Mouse (Mus musculus) hindbrain, embryonic 11.5 days (tissue): ENCODE measurements around the gene Ttc39b. TPM values are rescaled to one million over a fixed set of nuclear protein-coding genes. Genes with fewer than 3 reads are reported as not detected.
A peak's percentile ranks its signal among the peaks of the same experiment; 100 is the strongest.

Experiments
- ATAC-seq: fragments of 200-750 bp; cut with Nextera tagmentation; 2 replicates; pipeline ENCODE4 v1.8.0; 2017; ENCODE audit warnings: mild to moderate bottlenecking, moderate TSS enrichment, moderate library complexity; ENCODE audit not compliant: low FRiP score
- DNase-seq: peaks from one replicate; pipeline ENCODE4 v3.0.0-alpha.2; 2015; ENCODE audit warnings: low spot score
- H3K27ac ChIP-seq: fragments of 300-500 bp; sonication (generic); 2 replicates; pipeline ENCODE4 v1.5.1; 2014; ENCODE audit warnings: mild to moderate bottlenecking, low read depth, low read length
- H3K27me3 ChIP-seq: fragments of 300-500 bp; sonication (generic); 2 replicates; pipeline ENCODE4 v1.6.1; 2014; ENCODE audit warnings: mild to moderate bottlenecking, low read length, moderate library complexity, mixed read lengths; ENCODE audit not compliant: control insufficient read depth, insufficient read depth
- H3K36me3 ChIP-seq: fragments of 300-500 bp; sonication (generic); 2 replicates; pipeline ENCODE4 v1.6.1; 2014; ENCODE audit warnings: mild to moderate bottlenecking, low read length, moderate library complexity, mixed read lengths; ENCODE audit not compliant: control insufficient read depth, insufficient read depth
- H3K4me1 ChIP-seq: fragments of 300-500 bp; sonication (generic); replicated peaks from 2 replicates; pipeline ENCODE4 v1.6.1; 2014; ENCODE audit warnings: low read length, mixed read lengths; ENCODE audit not compliant: control insufficient read depth, insufficient read depth
- H3K4me2 ChIP-seq: fragments of 300-500 bp; sonication (generic); replicated peaks from 2 replicates; pipeline ENCODE4 v1.6.1; 2014; ENCODE audit warnings: mild to moderate bottlenecking, low read depth, low read length
- H3K4me3 ChIP-seq: fragments of 300-500 bp; sonication (generic); 2 replicates; pipeline ENCODE4 v1.5.1; 2014; ENCODE audit warnings: low read depth, low read length
- H3K9ac ChIP-seq: fragments of 300-500 bp; sonication (generic); 2 replicates; pipeline ENCODE4 v1.6.1; 2014; ENCODE audit warnings: low read depth, low read length
- H3K9me3 ChIP-seq: fragments of 300-500 bp; sonication (generic); 2 replicates; pipeline ENCODE4 v1.6.1; 2016; ENCODE audit warnings: low read length; ENCODE audit not compliant: control insufficient read depth
- WGBS: fragments of 180-500 bp; shearing (Covaris S2); extraction: QIAGEN DNeasy Blood & Tissue Kit; methylation state at CpG from one replicate; pipeline ENCODE4 v1.1.7; 2014; 5-methylcytosine and 5-hydroxymethylcytosine counted together
- polyA plus RNA-seq: library from polyadenylated mRNA; unstranded; fragments of >200 nt; fragmentation: Nextera tagmentation; extraction: Ambion mirVana; gene quantifications from 2 replicates; pipeline ENCODE4 v1.2.1, GENCODE M21; 2014

Ttc39b gene
- polyA plus RNA-seq, 1 experiment from 2014 or later: 2.9 TPM

DNA sequence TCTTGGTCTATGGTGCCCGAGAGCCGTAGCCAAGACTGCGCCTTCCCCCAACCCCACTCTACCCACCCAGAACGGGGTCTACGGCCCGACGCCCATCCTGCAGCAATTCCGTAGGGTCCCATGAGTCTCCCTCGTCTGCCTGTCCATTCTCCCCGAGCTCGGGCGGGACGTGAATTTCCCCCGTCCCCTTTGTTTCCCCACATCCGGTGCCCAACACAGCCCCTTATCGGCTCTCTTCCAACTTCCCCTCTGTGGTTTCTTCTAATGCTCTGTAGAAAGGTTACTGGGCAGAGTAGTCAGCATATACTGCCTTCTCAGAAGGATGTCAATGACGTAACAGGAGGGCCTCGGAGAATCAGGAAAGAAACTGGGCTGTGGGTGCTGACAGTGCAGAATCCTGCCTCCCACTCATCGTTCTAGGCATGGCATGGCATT, 50.4 kb downstream of the Ttc39b start:
- Histone ChIP-seq H3K27ac (no peak overlapping the region), H3K9ac (no peak overlapping the region), H3K36me3 (no peaks in the 10 kb centered on the region), H3K4me3 (no peak overlapping the region), H3K4me1 (no peaks in the 10 kb centered on the region), H3K27me3 (no peaks in the 10 kb centered on the region), H3K4me2 (no peak overlapping the region), H3K9me3 (no peaks in the 10 kb centered on the region)
- ATAC-seq (no peak), DNase-seq (no peak)
- 91% methylated on average over 19 of the region's 19 CpGs for WGBS

DNA sequence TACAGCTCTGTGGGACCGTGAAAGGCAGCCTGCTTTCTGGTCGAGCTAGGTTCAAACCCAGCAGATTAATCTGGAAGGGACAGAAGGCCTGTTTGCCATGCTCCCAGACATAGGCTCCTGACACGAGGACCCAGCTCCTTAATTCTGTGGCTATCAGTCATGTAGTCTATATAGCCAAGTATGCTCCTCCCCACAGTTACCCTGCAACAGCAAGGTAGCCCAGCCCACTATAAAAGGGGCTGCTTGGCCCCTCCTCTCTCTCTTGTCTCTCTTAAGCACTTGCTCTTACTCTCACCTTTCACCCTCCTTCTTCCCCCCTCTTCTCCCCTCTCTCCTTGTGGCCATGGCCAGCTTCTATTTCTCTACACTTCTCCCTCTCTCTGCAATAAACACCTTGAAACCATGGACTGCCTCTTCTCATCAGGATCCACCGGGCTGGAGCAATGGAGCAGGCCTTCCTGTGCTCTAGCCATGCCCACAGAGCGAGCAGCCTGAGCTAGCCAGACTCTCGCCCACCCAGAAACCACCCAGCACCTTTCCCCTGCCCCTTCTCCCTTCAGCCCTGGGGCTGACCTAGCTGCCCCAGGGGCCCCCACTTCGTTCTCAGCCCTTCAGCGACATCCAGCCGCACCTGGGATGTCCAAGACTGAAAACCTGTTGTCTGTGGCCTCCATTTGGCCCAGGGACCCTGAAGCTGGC, 51.0 kb downstream of the Ttc39b start:
- Histone ChIP-seq H3K4me3 (no peak overlapping the region), H3K9me3 (no peaks in the 10 kb centered on the region), H3K36me3 (no peaks in the 10 kb centered on the region), H3K9ac (no peak overlapping the region), H3K27me3 (no peaks in the 10 kb centered on the region), H3K4me1 (no peaks in the 10 kb centered on the region), H3K27ac (no peak overlapping the region), H3K4me2 (no peak overlapping the region)
- no peak for DNase-seq
- 80% methylated on average over 9 of the region's 9 CpGs for WGBS
- no peak for ATAC-seq

DNA sequence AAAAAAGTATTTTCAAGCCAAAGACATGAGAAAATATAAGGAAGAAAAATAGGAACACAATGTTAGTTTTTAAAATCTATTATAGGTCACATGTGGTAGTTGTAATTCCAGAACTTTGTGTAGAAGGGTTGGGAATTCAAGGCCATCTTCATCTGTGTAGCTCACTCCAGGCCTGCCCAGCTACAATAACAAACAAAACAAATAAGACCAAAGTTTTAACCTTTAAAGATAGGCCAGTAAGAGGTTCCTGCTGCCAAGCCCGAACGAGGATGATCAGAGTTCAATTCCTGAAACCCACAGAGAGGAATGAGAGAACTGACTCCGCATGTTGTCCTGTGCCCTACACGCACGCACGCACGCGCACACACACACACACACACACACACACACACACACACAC, 53.6 kb downstream of the Ttc39b start:
- ATAC-seq (no peak), DNase-seq (no peak)
- H3K4me3 ChIP-seq: no peak overlapping the region
- H3K9ac ChIP-seq: no peak overlapping the region
- H3K4me2 ChIP-seq: no peak overlapping the region
- H3K36me3 ChIP-seq: no peaks in the 10 kb centered on the region
- WGBS: 89% methylated on average over 8 of the region's 8 CpGs
- H3K27me3 ChIP-seq: no peaks in the 10 kb centered on the region
- no peaks in the 10 kb centered on the region for H3K9me3 ChIP-seq
- no peaks in the 10 kb centered on the region for H3K4me1 ChIP-seq
- H3K27ac ChIP-seq: no peak overlapping the region

DNA sequence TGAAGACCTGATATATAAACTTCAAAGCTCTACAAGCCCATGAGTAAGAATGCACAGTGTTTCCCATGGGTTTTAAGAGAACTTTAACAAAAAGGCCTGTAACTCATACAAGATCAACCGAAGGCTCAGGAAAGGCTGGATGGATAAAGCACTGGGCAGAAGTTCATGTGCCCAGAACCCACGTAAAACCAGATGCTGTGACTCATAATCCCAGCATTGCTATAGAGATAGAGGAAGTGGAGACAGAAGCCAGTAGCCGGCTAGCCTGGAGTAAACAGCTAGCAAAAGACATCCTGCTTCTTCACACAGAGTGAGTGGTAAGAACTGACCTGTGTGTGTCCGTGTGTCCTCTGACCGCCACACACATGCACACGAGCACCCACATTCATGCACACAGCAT, 54.4 kb downstream of the Ttc39b start:
- Histone ChIP-seq H3K27ac (no peak overlapping the region), H3K27me3 (no peaks in the 10 kb centered on the region), H3K9me3 (no peaks in the 10 kb centered on the region), H3K4me1 (no peaks in the 10 kb centered on the region), H3K9ac (no peak overlapping the region), H3K4me2 (no peak overlapping the region), H3K36me3 (no peaks in the 10 kb centered on the region), H3K4me3 (no peak overlapping the region)
- DNase-seq: no peak
- no peak for ATAC-seq
- 88% methylated on average over 6 of the region's 6 CpGs for WGBS

DNA sequence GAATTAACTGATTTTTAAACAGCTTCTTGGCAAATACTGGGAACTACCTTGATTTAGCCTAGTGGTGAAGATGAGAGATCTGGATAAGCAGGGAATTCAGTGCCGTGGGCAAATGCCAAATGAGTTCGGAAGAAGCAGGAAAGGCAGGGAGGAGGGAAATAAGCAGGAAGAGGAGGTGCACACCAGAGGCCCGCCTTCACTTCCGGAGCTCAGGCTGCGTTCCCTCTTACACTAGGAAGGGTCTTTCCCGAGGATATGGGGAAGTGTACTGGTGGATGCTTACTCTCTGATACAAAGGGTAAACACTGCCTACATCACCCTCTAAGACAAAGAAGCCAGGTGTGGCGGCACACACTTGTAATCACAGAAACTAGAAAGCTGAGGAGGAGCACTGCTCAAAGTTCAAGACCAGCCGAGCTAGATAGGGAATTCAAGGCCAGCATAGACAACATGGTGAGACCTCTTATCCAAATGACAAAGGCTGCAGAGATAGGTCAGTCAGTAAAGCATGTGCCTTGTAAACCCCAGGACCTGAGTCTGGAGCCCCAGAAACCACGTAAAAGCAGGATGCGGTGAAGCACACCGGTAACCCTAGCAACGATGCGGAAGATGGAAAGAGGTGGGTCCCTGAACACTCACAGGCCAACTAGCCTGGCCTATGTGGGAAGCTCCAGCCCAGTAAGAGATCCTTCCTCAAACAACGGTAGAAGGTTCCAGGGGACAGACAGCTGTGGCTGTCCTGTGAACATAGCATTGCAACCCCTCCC, 57.9 kb downstream of the Ttc39b start:
- Histone ChIP-seq H3K4me2 (no peak overlapping the region), H3K4me1 (no peaks in the 10 kb centered on the region), H3K4me3 (no peak overlapping the region), H3K9ac (no peak overlapping the region), H3K27me3 (no peaks in the 10 kb centered on the region), H3K27ac (no peak overlapping the region), H3K9me3 (no peaks in the 10 kb centered on the region), H3K36me3 (no peaks in the 10 kb centered on the region)
- no peak for ATAC-seq
- no peak for DNase-seq
- 79% methylated on average over 14 of the region's 14 CpGs for WGBS

DNA sequence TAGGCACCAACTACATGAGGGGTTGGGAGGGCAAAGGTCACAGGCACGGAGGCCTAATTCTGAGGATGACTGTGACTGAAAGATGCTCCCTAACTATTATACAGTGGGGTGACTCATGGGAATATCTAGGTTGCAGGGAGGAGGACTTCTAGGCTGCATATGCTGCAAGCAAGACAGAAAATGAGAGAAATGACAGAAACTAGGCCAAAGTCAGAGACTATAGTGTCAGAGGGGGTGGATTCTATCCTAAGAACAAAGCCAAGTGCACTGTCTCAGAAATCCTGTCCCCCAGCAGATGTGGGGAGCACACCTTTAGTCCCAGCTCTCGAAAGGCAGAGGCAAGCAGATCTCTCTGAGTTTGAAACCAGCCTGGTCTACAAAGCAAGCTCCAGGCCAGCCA, 59.2 kb downstream of the Ttc39b start:
- DNase-seq (no peak), ATAC-seq (no peak)
- H3K4me1 ChIP-seq: no peaks in the 10 kb centered on the region
- no peak overlapping the region for H3K4me3 ChIP-seq
- H3K4me2 ChIP-seq: no peak overlapping the region
- no peak overlapping the region for H3K27ac ChIP-seq
- no peaks in the 10 kb centered on the region for H3K9me3 ChIP-seq
- no peaks in the 10 kb centered on the region for H3K27me3 ChIP-seq
- H3K36me3 ChIP-seq: no peaks in the 10 kb centered on the region
- 90% methylated on average over 2 of the region's 2 CpGs for WGBS
- no peak overlapping the region for H3K9ac ChIP-seq

DNA sequence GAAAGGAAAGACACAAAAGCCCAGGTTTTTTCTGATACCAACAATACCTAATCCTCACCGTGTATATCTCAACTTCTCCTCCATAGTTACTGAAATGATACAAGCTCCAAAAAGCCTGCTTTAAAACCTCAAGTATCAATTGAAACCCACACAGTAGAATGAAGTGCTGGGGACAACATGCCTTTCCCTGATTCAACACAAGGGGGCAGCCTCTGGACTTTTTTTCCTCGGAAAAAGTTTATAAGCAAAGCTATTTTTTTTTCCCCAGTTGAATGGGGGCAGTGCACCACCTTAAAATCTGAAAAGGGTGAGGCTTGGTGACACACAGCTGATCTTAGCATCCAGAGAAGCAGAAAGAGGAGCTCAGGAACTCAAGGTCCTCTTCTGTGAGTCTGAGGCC, 62.1 kb downstream of the Ttc39b start:
- no peak overlapping the region for H3K9ac ChIP-seq
- H3K27me3 ChIP-seq: no peaks in the 10 kb centered on the region
- ATAC-seq (no peak), DNase-seq (peak; percentile 72)
- H3K9me3 ChIP-seq: no peaks in the 10 kb centered on the region
- H3K4me2 ChIP-seq: no peak overlapping the region
- H3K27ac ChIP-seq: no peak overlapping the region
- H3K4me1 ChIP-seq: no peaks in the 10 kb centered on the region
- H3K36me3 ChIP-seq: no peaks in the 10 kb centered on the region
- 13% methylated on average over 2 of the region's 2 CpGs for WGBS
- H3K4me3 ChIP-seq: no peak overlapping the region

DNA sequence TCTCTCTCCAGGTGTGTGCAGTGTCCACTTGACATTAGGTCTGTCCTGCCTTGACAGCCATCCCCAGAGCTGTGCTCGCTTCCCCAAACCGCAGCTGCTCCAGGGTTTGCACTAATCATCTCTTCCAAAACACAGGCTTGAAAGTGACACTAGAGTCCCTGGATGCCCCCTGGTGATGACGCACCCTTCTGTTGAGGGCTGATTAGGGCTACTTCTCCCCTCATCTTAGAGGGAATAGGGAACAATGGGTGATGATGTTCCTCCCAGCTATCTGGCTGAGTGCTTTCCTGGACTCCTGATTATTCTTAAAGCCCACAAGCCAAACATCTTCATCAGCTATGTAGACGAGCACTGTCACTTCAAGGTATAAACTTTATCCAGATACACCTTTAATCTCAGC, 64.4 kb downstream of the Ttc39b start:
- Histone ChIP-seq H3K36me3 (no peaks in the 10 kb centered on the region), H3K4me2 (no peak overlapping the region), H3K9me3 (no peaks in the 10 kb centered on the region), H3K27ac (no peak overlapping the region), H3K9ac (no peak overlapping the region), H3K4me1 (no peaks in the 10 kb centered on the region), H3K4me3 (no peak overlapping the region), H3K27me3 (no peaks in the 10 kb centered on the region)
- DNase-seq (no peak), ATAC-seq (no peak)
- WGBS: 80% methylated on average over 4 of the region's 4 CpGs

DNA sequence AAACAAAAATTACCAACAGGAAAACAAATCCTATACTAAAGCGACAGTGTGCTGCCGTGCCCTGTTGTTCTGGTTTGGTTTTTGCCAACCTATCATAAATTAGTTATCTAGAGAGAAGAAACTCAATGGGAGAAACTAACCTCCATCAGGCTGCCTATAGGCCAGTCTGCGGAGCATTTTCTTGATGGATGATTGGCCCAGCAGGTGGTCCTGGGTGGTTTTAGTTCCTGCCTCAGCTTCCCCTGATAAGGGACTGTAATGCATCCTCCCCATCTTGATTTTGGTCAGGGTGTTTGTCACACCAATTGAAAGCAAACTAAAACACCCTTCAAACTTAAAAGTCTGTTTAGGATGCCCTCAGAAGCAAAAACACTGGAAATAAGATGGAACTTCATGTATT, 65.8 kb downstream of the Ttc39b start:
- H3K27me3 ChIP-seq: no peaks in the 10 kb centered on the region
- no peak overlapping the region for H3K4me3 ChIP-seq
- H3K4me1 ChIP-seq: no peaks in the 10 kb centered on the region
- ATAC-seq: no peak
- H3K9ac ChIP-seq: no peak overlapping the region
- DNase-seq: no peak
- 87% methylated on average over 3 of the region's 3 CpGs for WGBS
- H3K9me3 ChIP-seq: no peaks in the 10 kb centered on the region
- no peak overlapping the region for H3K27ac ChIP-seq
- H3K4me2 ChIP-seq: no peak overlapping the region
- H3K36me3 ChIP-seq: no peaks in the 10 kb centered on the region
